Mouse (Mus musculus) CH12.LX (cell line): ENCODE data around the gene Atl1.

Experiments used
- ELF1 ChIP-seq: IDR thresholded peaks from 2 replicates; pipeline ENCODE4 v1.6.1; 2014; ENCODE audit warnings: low read depth, mild to moderate bottlenecking, inconsistent platforms, low read length, improper control_type of control experiment
- EP300 ChIP-seq: IDR thresholded peaks from 2 replicates; pipeline ENCODE4 v1.6.1; 2011; ENCODE audit warnings: low read length, improper control_type of control experiment
- HCFC1 ChIP-seq: IDR thresholded peaks from 2 replicates; pipeline ENCODE4 v1.6.1; 2012; ENCODE audit warnings: low read depth, mild to moderate bottlenecking, inconsistent platforms, low read length, improper control_type of control experiment
- MAZ ChIP-seq: IDR thresholded peaks from 2 replicates; pipeline ENCODE4 v1.6.1; 2012; ENCODE audit warnings: low read depth, mild to moderate bottlenecking, inconsistent platforms, low read length, improper control_type of control experiment, moderate library complexity
- MYC ChIP-seq: IDR thresholded peaks from 2 replicates; pipeline ENCODE4 v1.6.1; 2011; ENCODE audit warnings: low read depth, mild to moderate bottlenecking, improper control_type of control experiment, low read length
- POLR2A ChIP-seq: IDR thresholded peaks from 2 replicates; pipeline ENCODE4 v1.6.1; 2011; ENCODE audit warnings: low read depth, mild to moderate bottlenecking, improper control_type of control experiment, low read length

GRCm38 (mm10) chr12:69888345-69888744 is 4.1 kb upstream of the Atl1 start:
- TF ChIP-seq POLR2A: no peak
- TF ChIP-seq MYC: no peak
- TF ChIP-seq EP300: no peak
- TF ChIP-seq HCFC1: no peak
- no peak for TF ChIP-seq ELF1
- no peak for TF ChIP-seq MAZ
